Mouse (Mus musculus) stomach, postnatal 0 days (tissue): ENCODE measurements around the gene Zfyve21. TPM values are rescaled to one million over a fixed set of nuclear protein-coding genes. Genes with fewer than 3 reads are reported as not detected.

Source experiments
- ATAC-seq: fragments of 200-750 bp; cut with Nextera tagmentation; 2 replicates; pipeline ENCODE4 v1.8.0; 2017; ENCODE audit not compliant: low FRiP score, low TSS enrichment
- DNase-seq: peaks from one replicate; pipeline ENCODE4 v3.0.0-alpha.2; 2016; ENCODE audit warnings: low spot score
- H3K27ac ChIP-seq: fragments of 300-500 bp; sonication (generic); replicated peaks from 2 replicates; pipeline ENCODE4 v1.5.1; 2014; ENCODE audit warnings: mild to moderate bottlenecking, control low read depth
- H3K27me3 ChIP-seq: fragments of 300-500 bp; sonication (generic); 2 replicates; pipeline ENCODE4 v1.6.1; 2014; ENCODE audit warnings: low read length; ENCODE audit not compliant: control insufficient read depth, insufficient read depth
- H3K36me3 ChIP-seq: fragments of 300-500 bp; sonication (generic); 2 replicates; pipeline ENCODE4 v1.6.1; 2014; ENCODE audit warnings: low read length, mixed read lengths; ENCODE audit not compliant: control insufficient read depth, insufficient read depth
- H3K4me1 ChIP-seq: fragments of 300-500 bp; sonication (generic); replicated peaks from 2 replicates; pipeline ENCODE4 v1.6.1; 2014; ENCODE audit warnings: antibody characterized with exemption; ENCODE audit not compliant: control insufficient read depth, insufficient read depth
- H3K4me2 ChIP-seq: fragments of 300-500 bp; sonication (generic); replicated peaks from 2 replicates; pipeline ENCODE4 v1.6.1; 2014; ENCODE audit warnings: low read depth, mild to moderate bottlenecking, control low read depth, moderate library complexity
- H3K4me3 ChIP-seq: fragments of 300-500 bp; sonication (generic); 2 replicates; pipeline ENCODE4 v1.5.1; 2014; ENCODE audit warnings: low read depth, low read length, control low read depth
- H3K9ac ChIP-seq: fragments of 300-500 bp; sonication (generic); 2 replicates; pipeline ENCODE4 v1.6.1; 2014; ENCODE audit warnings: mild to moderate bottlenecking, low read length, control low read depth, mixed read lengths
- H3K9me3 ChIP-seq: fragments of 300-500 bp; sonication (generic); 2 replicates; pipeline ENCODE4 v1.6.1; 2016; ENCODE audit warnings: low read length; ENCODE audit not compliant: control insufficient read depth
- CTCF ChIP-seq: IDR thresholded peaks from 2 replicates; pipeline ENCODE4 v1.5.1; 2016; ENCODE audit warnings: antibody characterized with exemption, low read depth, mild to moderate bottlenecking, moderate library complexity
- EP300 ChIP-seq: optimal IDR thresholded peaks from 2 replicates; pipeline ENCODE3; 2016; ENCODE audit warnings: antibody characterized with exemption
- WGBS: fragments of 180-500 bp; shearing (Covaris S2); extraction: QIAGEN DNeasy Blood & Tissue Kit; methylation state at CpG from one replicate; pipeline ENCODE4 v1.1.7; 2014; 5-methylcytosine and 5-hydroxymethylcytosine counted together
- polyA plus RNA-seq: library from polyadenylated mRNA; unstranded; fragments of >200 nt; fragmentation: Nextera tagmentation; extraction: Ambion mirVana; gene quantifications from 2 replicates; pipeline ENCODE4 v1.2.1, GENCODE M21; 2015

Gene Zfyve21
- polyA plus RNA-seq, 1 experiment from 2014 or later: 72.0 TPM

GRCm38 (mm10) chr12:111851745-111852144 is 37.8 kb downstream of the Zfyve21 start:
- no peak for TF ChIP-seq EP300
- TF ChIP-seq CTCF: no peak
- WGBS: 72% methylated on average over 5 of the region's 5 CpGs
- no peak for ATAC-seq
- no peaks in the 10 kb centered on the region for H3K4me1 ChIP-seq
- no peaks in the 10 kb centered on the region for H3K27me3 ChIP-seq
- no peaks in the 10 kb centered on the region for H3K36me3 ChIP-seq
- no peaks in the 10 kb centered on the region for H3K9me3 ChIP-seq
- no peak overlapping the region for H3K4me3 ChIP-seq
- no peak overlapping the region for H3K27ac ChIP-seq
- no peak overlapping the region for H3K9ac ChIP-seq
- DNase-seq: no peak
- H3K4me2 ChIP-seq: no peak overlapping the region

- Histone ChIP-seq H3K4me2 (no peak overlapping the region), H3K4me1 (no peaks in the 10 kb centered on the region), H3K4me3 (no peak overlapping the region), H3K36me3 (no peaks in the 10 kb centered on the region), H3K27me3 (no peaks in the 10 kb centered on the region), H3K9ac (no peak overlapping the region), H3K9me3 (no peaks in the 10 kb centered on the region), H3K27ac (no peak overlapping the region)
- WGBS: 45% methylated on average over 10 of the region's 10 CpGs
- ATAC-seq (no peak), DNase-seq (no peak)
- no peak for TF ChIP-seq EP300
Measured at GRCm38 (mm10) chr12:111853011-111853436, 39.1 kb downstream of the Zfyve21 start.

GRCm38 (mm10) chr12:111853546-111853945 is 39.6 kb downstream of the Zfyve21 start:
- no peak overlapping the region for H3K9ac ChIP-seq
- DNase-seq (no peak), ATAC-seq (peak; percentile 26; the same call in 1 of the 2 replicates)
- TF ChIP-seq EP300 (no peak), CTCF (no peak)
- H3K27me3 ChIP-seq: no peaks in the 10 kb centered on the region
- no peak overlapping the region for H3K4me2 ChIP-seq
- no peak overlapping the region for H3K4me3 ChIP-seq
- H3K4me1 ChIP-seq: no peaks in the 10 kb centered on the region
- H3K27ac ChIP-seq: no peak overlapping the region
- H3K9me3 ChIP-seq: no peaks in the 10 kb centered on the region
- 44% methylated on average over 4 of the region's 4 CpGs for WGBS
- peaks cover 3% of the 10 kb centered on the region; the same call in 1 of the 2 replicates for H3K36me3 ChIP-seq

- ATAC-seq (no peak), DNase-seq (no peak)
- Histone ChIP-seq H3K9me3 (no peaks in the 10 kb centered on the region), H3K27me3 (no peaks in the 10 kb centered on the region), H3K4me3 (no peak overlapping the region), H3K9ac (no peak overlapping the region), H3K4me1 (no peaks in the 10 kb centered on the region), H3K27ac (no peak overlapping the region), H3K36me3 (peaks cover 3% of the 10 kb centered on the region; the same call in 1 of the 2 replicates), H3K4me2 (no peak overlapping the region)
- 92% methylated on average over 2 of the region's 2 CpGs for WGBS
- TF ChIP-seq EP300 (no peak), CTCF (no peak)
Measured at GRCm38 (mm10) chr12:111855448-111855847, 41.5 kb downstream of the Zfyve21 start.

GRCm38 (mm10) chr12:111864206-111864824 is 50.3 kb downstream of the Zfyve21 start:
- WGBS: 87% methylated on average over 4 of the region's 4 CpGs
- ATAC-seq (no peak), DNase-seq (no peak)
- no peak overlapping the region for H3K4me3 ChIP-seq
- peaks cover 5% of the 10 kb centered on the region; the same call in 1 of the 2 replicates for H3K36me3 ChIP-seq
- no peak for TF ChIP-seq CTCF
- TF ChIP-seq EP300: no peak
- H3K27ac ChIP-seq: no peak overlapping the region
- no peaks in the 10 kb centered on the region for H3K27me3 ChIP-seq
- no peak overlapping the region for H3K4me2 ChIP-seq
- no peaks in the 10 kb centered on the region for H3K4me1 ChIP-seq
- no peak overlapping the region for H3K9ac ChIP-seq
- no peaks in the 10 kb centered on the region for H3K9me3 ChIP-seq

- ATAC-seq: no peak
- no peaks in the 10 kb centered on the region for H3K27me3 ChIP-seq
- H3K4me3 ChIP-seq: no peak overlapping the region
- H3K9me3 ChIP-seq: no peaks in the 10 kb centered on the region
- no peak for DNase-seq
- no peaks in the 10 kb centered on the region for H3K4me1 ChIP-seq
- peaks cover 11% of the 10 kb centered on the region for H3K36me3 ChIP-seq
- TF ChIP-seq CTCF (no peak), EP300 (no peak)
- H3K27ac ChIP-seq: no peak overlapping the region
- WGBS: 80% methylated on average over 1 of the region's 1 CpGs
- H3K4me2 ChIP-seq: no peak overlapping the region
- no peak overlapping the region for H3K9ac ChIP-seq
Measured at GRCm38 (mm10) chr12:111869806-111870205, 55.8 kb downstream of the Zfyve21 start.
